Mouse (Mus musculus) cerebellum, adult 2 months (tissue): ENCODE measurements at regions not wholly inside any gene's neighbourhood (a gene's known extent, or its start where the extent isn't known, plus 50 kb on each side); places are given as distances from the start of the nearest gene placed in this dataset.

Source experiments
- DNase-seq, 2 experiments: peaks; one replicate each; pipeline ENCODE4 v3.0.0; 2021
- H3K27ac ChIP-seq: fragments of 200-500 bp; 2 replicates; pipeline ENCODE4 v1.5.1; 2012; ENCODE audit warnings: low read length, control low read depth, inconsistent platforms; ENCODE audit not compliant: insufficient read depth
- H3K27me3 ChIP-seq: fragments of 200-500 bp; 2 replicates; pipeline ENCODE4 v1.6.1; 2012; ENCODE audit warnings: inconsistent platforms, mild to moderate bottlenecking, low read length, moderate library complexity; ENCODE audit not compliant: control insufficient read depth, insufficient read depth
- H3K4me1 ChIP-seq: fragments of 200-500 bp; 2 replicates; pipeline ENCODE4 v1.6.1; 2011; ENCODE audit warnings: low read length; ENCODE audit not compliant: control insufficient read depth, insufficient read depth
- H3K4me3 ChIP-seq: fragments of 200-500 bp; replicated peaks from 2 replicates; pipeline ENCODE3; 2011; ENCODE audit warnings: mild to moderate bottlenecking, low read depth, low read length, control low read depth; ENCODE audit not compliant: insufficient read depth
- CTCF ChIP-seq: fragments of 200-500 bp; IDR thresholded peaks from 2 replicates; pipeline ENCODE4 v1.5.1; 2011; ENCODE audit warnings: low read depth, mild to moderate bottlenecking, control low read depth, low read length, moderate library complexity, borderline replicate concordance; ENCODE audit not compliant: insufficient read depth
- POLR2A ChIP-seq: fragments of 200-500 bp; IDR thresholded peaks from 2 replicates; pipeline ENCODE4 v1.6.1; 2011; ENCODE audit warnings: low read length, control low read depth, borderline replicate concordance; ENCODE audit not compliant: insufficient read depth
- WGBS: fragments of 180-500 bp; shearing (Covaris S2); methylation state at CpG from one replicate; pipeline ENCODE4 v1.1.7; 2018; 5-methylcytosine and 5-hydroxymethylcytosine counted together

DNA sequence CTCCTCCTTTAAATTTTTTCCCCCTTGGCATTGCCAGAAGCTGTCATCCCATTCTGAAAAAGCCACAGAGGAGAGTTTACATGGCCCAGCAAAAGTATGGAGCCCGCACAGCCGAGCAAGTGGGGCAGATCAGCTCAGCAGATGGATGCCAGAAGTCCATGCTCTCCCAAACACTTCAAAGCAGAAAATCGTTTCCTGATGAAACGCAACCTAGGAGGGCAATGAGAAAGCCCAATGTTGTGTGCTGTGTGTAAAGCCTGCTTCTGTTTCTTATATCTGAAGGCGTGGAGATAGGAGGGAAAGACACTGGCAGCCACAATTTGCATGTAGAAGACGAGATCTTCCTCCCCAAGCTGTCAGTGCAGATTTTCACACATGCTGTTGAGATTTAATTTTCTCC is 92.4 kb upstream of the Stt3b start:
- no peak for DNase-seq
- TF ChIP-seq POLR2A: no peak
- no peak for TF ChIP-seq CTCF
- no peak overlapping the region for H3K4me3 ChIP-seq
- no peaks in the 10 kb centered on the region; the same call in 1 of the 2 replicates for H3K4me1 ChIP-seq
- H3K27me3 ChIP-seq: no peaks in the 10 kb centered on the region
- H3K27ac ChIP-seq: no peak overlapping the region
- 60% methylated on average over 6 of the region's 6 CpGs for WGBS

GRCm38 (mm10) chr9:115403354-115403968 is 93.2 kb upstream of the Stt3b start:
- no peaks in the 10 kb centered on the region; the same call in 1 of the 2 replicates for H3K4me1 ChIP-seq
- DNase-seq: no peak
- TF ChIP-seq CTCF (no peak), POLR2A (no peak)
- H3K4me3 ChIP-seq: no peak overlapping the region
- no peak overlapping the region for H3K27ac ChIP-seq
- 71% methylated on average over 7 of the region's 7 CpGs for WGBS
- H3K27me3 ChIP-seq: no peaks in the 10 kb centered on the region

DNA sequence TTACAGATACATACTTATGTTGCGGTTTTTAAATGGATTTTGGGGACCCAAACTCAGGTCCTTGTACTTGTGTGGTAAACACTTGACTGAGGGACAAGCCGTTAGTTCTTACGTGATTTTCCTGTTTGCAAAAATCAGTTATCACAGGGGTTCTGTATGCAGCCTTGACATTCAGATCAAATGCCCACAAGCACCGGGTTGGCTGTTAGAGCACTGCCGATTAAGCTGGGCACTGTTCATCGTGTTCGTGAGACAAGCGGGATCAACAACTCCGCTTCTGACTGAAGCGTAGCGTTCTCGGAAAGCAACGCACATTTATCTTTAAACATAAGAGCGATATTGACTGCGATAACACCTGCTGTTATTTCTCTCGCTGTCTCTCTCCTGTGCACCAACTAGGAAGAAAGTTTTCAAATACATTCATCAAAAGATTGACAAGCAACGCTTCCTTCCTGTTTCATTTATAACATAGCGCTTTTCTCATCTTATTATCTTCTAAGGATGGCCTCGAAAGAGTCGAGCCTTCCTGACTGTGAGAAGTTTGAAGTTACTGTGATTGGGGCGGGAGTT is 97.8 kb upstream of the Stt3b start:
- DNase-seq: no peak
- H3K4me1 ChIP-seq: no peaks in the 10 kb centered on the region; the same call in 1 of the 2 replicates
- 78% methylated on average over 21 of the region's 21 CpGs for WGBS
- no peak overlapping the region for H3K4me3 ChIP-seq
- H3K27me3 ChIP-seq: no peaks in the 10 kb centered on the region
- TF ChIP-seq CTCF (no peak), POLR2A (no peak)
- H3K27ac ChIP-seq: no peak overlapping the region

- Histone ChIP-seq H3K4me1 (no peaks in the 10 kb centered on the region), H3K27me3 (no peaks in the 10 kb centered on the region), H3K27ac (no peak overlapping the region), H3K4me3 (no peak overlapping the region)
- TF ChIP-seq POLR2A (no peak), CTCF (no peak)
- DNase-seq: no peak
- 58% methylated on average over 6 of the region's 6 CpGs for WGBS
Observed at GRCm38 (mm10) chr9:115408886-115409285, 98.7 kb upstream of the Stt3b start.

DNA sequence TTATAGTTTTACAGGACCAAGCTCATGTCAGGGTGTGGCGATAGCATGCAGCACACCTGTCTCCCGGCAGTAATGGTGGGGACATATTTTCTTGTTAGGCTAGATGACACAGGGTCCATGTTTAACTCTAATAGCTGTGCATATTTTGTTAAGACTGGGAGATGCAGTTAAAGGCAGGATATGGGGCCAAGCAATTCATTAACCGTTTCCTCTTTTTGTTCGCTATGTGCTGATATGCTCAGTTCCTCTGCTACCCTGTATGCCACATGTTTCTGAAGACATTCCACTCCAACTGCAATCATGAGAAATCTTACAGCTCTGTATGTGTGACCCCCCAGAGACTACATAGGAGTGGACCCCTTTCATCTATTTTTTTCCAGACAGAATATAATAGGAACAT is 104.0 kb upstream of the Stt3b start:
- Histone ChIP-seq H3K27ac (no peak overlapping the region), H3K4me1 (no peaks in the 10 kb centered on the region), H3K27me3 (no peaks in the 10 kb centered on the region), H3K4me3 (no peak overlapping the region)
- 89% methylated on average over 4 of the region's 4 CpGs for WGBS
- TF ChIP-seq POLR2A (no peak), CTCF (no peak)
- DNase-seq: no peak

DNA sequence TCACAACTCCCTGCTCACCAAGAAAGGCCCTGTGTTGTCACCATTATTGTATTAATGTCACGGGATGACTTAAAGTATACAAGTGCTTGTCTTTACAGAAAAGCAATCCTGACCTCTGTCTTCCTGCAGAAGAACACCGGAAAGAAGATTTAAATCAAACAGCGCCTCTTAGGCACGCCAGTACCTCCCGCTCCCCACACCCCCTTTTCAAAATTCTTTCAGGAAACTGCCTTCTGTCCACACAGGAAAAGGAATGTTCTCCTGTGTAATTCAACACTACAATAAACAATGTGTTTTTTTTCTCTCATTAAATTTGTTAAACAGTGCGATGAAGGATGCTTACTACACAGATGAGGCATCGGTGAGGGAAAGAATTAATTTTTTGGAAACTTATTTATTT is 112.6 kb upstream of the Stt3b start:
- Histone ChIP-seq H3K27me3 (no peaks in the 10 kb centered on the region), H3K4me3 (no peak overlapping the region), H3K4me1 (no peaks in the 10 kb centered on the region), H3K27ac (no peak overlapping the region)
- WGBS: 90% methylated on average over 7 of the region's 7 CpGs
- TF ChIP-seq CTCF: no peak
- TF ChIP-seq POLR2A: no peak
- no peak for DNase-seq

DNA sequence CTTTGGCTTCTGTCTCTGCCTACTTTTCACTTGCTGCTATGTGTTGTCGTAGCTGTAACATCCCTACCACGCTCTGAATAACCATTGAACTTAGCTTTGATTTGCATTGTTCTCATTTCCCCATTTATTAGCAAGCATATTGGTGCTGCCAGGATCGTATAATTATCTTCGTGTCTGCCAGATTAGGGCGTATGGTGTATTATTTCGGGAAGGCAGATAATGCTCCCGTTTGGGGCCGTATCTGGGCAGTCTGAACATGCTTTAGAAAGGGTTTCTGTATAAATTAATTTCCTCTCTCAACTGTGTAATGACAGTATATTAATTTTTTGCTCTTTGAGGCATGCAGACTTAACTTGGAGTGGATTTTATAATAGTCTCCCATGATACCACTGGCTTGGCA is 116.5 kb upstream of the Stt3b start:
- 53% methylated on average over 8 of the region's 8 CpGs for WGBS
- Histone ChIP-seq H3K27ac (no peak overlapping the region), H3K4me1 (no peaks in the 10 kb centered on the region), H3K4me3 (no peak overlapping the region), H3K27me3 (no peaks in the 10 kb centered on the region)
- no peak for TF ChIP-seq CTCF
- no peak for TF ChIP-seq POLR2A
- DNase-seq: no peak

DNA sequence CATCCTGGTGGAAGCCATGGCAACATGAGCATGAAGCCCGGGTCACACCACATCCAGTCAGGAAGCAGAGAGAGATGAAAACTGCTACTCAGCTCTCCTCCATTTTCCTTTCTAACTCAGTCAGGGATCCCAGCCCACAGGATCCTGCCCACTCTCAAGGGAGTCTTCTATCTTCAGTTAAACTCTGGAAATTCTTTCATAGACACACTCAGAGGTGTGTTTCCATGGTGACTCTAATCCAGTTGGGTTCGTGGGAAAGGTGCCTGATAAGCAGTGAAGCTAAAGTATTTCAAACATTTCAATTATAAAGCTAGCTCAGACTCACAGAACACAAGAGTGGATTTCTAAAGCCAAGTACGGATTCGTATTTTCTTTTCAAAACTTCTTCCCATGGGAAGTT is 120.0 kb upstream of the Stt3b start:
- Histone ChIP-seq H3K27me3 (no peaks in the 10 kb centered on the region), H3K4me3 (no peak overlapping the region), H3K27ac (no peak overlapping the region), H3K4me1 (no peaks in the 10 kb centered on the region)
- TF ChIP-seq CTCF (no peak), POLR2A (no peak)
- 67% methylated on average over 4 of the region's 4 CpGs for WGBS
- DNase-seq: no peak
